Mouse (Mus musculus): ENCODE results near the gene Haus2. TPM values are rescaled to one million over a fixed set of nuclear protein-coding genes. Genes with fewer than 3 reads are reported as not detected.

The Haus2 gene
- polyA plus RNA-seq, 1 experiment = 6.8 TPM

DNA sequence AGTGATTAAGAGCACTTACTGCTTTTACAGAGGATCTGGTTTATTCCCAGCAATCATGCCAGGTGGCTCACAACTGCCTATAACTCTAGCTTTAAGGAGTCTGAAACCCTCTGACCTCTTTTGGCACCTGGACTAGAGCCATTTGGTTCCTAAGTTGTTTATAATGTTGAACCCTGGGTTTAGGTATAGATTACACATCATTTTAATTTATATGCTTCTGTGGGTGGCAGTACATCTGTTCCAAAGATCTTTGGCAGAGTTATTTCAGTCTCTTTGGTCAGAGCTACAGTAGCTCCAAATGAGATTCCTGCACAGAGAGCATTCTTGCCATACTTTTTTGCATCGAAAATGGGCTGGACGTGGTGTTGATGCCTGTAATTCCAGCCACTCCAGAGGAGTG lies 11.4 kb upstream of the Haus2 start:
- Histone ChIP-seq H3K4me3 (replicated peaks; ENCODE audit: control insufficient read depth, low read depth, low read length) (no peak overlapping the region), H3K27ac (ENCODE audit: control insufficient read depth, insufficient read depth, low read depth, low read length, poor library complexity) (no peak overlapping the region), H3K4me1 (ENCODE audit: control insufficient read depth, insufficient read depth, low read length) (no peaks in the 10 kb centered on the region)
- TF ChIP-seq POLR2A (IDR thresholded peaks at IDR 0.05; ENCODE audit: borderline replicate concordance, control insufficient read depth, low read depth, low read length) (no peak), CTCF (IDR thresholded peaks at IDR 0.05; ENCODE audit: control insufficient read depth, insufficient read depth, low read length) (no peak)
- 81% methylated on average over 2 of the region's 2 CpGs for WGBS

DNA sequence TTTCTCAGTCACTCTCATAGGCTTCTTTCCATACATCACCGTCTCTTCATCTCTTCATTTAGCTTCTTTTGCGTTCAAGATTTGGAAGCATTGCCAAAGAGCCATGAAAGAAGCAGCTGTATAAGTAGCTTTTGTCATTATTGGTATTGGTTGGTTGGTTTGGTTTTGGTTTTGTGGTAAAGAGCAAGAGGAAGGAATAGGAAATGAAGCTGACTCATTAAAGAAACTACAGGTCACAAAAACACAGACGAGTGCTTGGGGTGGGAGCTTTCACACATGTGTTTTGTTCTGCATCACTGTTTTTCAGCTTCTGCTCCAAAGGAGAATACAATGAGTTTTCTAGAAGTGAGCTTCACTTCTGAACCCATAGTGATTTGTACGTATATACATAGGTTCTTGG lies 9.7 kb upstream of the Haus2 start:
- Histone ChIP-seq H3K27ac (ENCODE audit: control insufficient read depth, insufficient read depth, low read depth, low read length, poor library complexity) (no peak overlapping the region), H3K4me3 (replicated peaks; ENCODE audit: control insufficient read depth, low read depth, low read length) (no peak overlapping the region), H3K4me1 (ENCODE audit: control insufficient read depth, insufficient read depth, low read length) (no peaks in the 10 kb centered on the region)
- WGBS = 48% methylated on average over 4 of the region's 4 CpGs
- TF ChIP-seq CTCF (IDR thresholded peaks at IDR 0.05; ENCODE audit: control insufficient read depth, insufficient read depth, low read length) = no peak

DNA sequence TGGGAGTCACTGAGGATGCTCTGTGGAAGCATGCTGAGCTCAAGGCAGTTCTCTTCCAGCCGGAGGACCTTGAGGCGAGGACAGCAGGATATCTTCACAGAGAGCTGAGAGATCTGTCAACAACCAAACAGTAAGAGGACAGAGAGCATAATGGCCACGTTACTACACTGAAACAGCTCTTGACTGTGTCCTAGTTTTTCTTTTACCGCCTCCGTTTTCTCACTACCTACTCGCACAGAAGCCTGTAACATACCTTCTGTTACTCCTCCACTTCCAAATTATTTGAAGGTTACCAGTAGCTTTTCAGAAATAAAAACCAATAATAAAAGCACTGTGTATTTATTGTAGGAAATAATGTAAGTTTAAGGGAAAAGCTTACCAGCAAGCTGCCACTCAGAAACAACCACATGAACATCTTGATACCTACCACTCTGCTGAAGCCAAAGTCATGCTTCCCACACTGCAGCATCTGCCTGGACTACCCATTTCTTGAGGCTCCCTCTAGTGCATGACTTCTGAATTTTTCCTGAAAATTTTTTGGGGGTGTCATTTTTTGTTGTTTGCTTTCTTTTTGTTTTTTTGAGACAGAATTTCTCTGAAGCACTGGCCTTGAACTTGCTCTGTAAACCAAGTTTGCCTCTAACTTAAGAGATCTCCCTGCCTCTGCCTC lies 3.0 kb upstream of the Haus2 start:
- H3K4me1 ChIP-seq (ENCODE audit: control insufficient read depth, insufficient read depth, low read length) = no peaks in the 10 kb centered on the region; the same call in 1 of the 2 replicates
- H3K27ac ChIP-seq (ENCODE audit: control insufficient read depth, insufficient read depth, low read depth, low read length, poor library complexity) = no peak overlapping the region
- TF ChIP-seq POLR2A (IDR thresholded peaks at IDR 0.05; ENCODE audit: borderline replicate concordance, control insufficient read depth, low read depth, low read length) (no peak), CTCF (IDR thresholded peaks at IDR 0.05; ENCODE audit: control insufficient read depth, insufficient read depth, low read length) (no peak)
- no peak overlapping the region for H3K4me3 ChIP-seq (replicated peaks; ENCODE audit: control insufficient read depth, low read depth, low read length)
- WGBS = 91% methylated on average over 6 of the region's 6 CpGs

DNA sequence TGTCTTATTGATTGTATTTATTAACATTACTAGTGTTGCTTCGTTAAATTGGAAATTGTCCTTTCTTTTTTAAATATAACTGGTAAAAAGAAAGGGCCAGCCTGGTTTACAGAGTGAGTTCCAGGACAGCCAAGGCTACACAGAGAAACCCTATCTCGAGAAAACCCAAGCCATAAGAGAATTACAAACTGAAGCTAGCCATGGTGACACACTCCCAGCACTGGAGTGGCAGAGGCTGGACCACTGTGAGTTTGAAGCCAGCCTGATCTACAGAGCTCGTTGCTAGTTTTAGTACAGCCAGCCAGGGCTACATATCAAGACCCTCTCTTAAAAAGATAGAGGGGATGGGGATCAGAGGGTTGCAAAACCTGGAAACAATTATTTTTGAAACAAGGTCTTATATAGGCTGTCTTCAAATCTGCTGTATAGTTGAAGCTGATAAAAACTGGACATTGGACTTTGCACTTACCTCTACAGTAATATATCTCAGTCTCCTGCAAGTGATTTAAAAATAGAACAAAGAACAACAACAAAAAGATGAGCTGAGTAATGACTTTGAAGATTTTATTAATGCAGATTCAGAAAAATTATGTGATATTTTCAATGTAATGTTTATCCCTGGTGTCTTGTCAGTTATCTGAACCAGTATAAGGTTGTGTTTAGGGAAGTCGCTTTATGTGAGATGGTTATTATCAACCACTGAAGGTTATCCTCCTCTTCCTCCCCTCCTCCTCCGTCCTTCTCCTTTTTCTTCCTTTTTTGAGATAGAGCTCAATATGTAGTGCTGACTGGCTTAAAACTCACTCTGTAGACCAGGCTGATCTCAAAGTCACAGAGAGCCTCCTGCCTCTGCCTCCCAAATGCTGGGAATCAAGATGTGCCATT lies 7.3 kb downstream of the Haus2 start:
- TF ChIP-seq POLR2A (IDR thresholded peaks at IDR 0.05; ENCODE audit: borderline replicate concordance, control insufficient read depth, low read depth, low read length) (no peak), CTCF (IDR thresholded peaks at IDR 0.05; ENCODE audit: control insufficient read depth, insufficient read depth, low read length) (no peak)
- Histone ChIP-seq H3K4me1 (ENCODE audit: control insufficient read depth, insufficient read depth, low read length) (no peaks in the 10 kb centered on the region), H3K4me3 (replicated peaks; ENCODE audit: control insufficient read depth, low read depth, low read length) (no peak overlapping the region), H3K27ac (ENCODE audit: control insufficient read depth, insufficient read depth, low read depth, low read length, poor library complexity) (no peak overlapping the region)
- WGBS = 72% methylated on average over 5 of the region's 5 CpGs

DNA sequence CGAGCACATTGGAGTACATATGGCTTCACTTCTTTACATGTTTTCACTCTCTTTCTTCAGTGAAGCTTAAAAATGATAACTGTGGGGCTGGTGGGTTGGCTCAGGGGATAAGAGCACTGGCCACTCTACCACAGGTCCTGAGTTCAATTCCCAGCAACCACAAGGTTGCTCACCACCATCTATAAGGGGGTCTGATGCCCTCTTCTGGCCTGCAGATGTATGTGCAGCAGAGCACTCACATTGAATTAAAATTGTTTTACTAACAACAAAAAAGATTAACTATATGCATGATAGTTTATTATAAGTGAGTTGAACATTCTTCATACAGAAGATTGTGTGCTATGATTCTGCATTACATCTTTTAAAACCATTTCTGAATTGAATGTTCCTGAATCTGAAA lies 10.4 kb downstream of the Haus2 start:
- no peak overlapping the region for H3K27ac ChIP-seq (ENCODE audit: control insufficient read depth, insufficient read depth, low read depth, low read length, poor library complexity)
- TF ChIP-seq CTCF (IDR thresholded peaks at IDR 0.05; ENCODE audit: control insufficient read depth, insufficient read depth, low read length) = peak; percentile 12; the same call in 1 of the 2 replicates
- no peak for TF ChIP-seq POLR2A (IDR thresholded peaks at IDR 0.05; ENCODE audit: borderline replicate concordance, control insufficient read depth, low read depth, low read length)
- 96% methylated on average over 1 of the region's 1 CpGs for WGBS
- H3K4me1 ChIP-seq (ENCODE audit: control insufficient read depth, insufficient read depth, low read length) = no peaks in the 10 kb centered on the region; the same call in 1 of the 2 replicates
- no peak overlapping the region for H3K4me3 ChIP-seq (replicated peaks; ENCODE audit: control insufficient read depth, low read depth, low read length)

DNA sequence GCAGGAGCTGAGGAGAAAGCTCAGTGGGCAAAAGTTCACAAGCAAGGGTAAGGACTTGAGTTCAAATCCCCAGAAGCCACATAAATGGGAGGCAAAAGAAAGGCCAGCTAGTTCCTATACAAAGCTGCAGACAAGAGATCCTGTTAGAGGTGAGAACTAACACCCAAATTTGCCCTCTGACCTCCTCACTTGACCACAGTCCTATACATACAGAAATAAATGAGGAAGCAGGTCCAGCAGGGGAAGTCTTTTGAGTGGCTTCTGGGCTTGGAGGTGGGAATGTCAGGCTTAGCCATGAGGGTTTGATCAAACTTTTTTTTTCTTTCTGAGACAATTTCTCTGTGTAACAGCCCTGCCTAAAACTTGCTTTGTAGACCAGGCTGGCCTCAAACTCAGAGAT lies 13.7 kb downstream of the Haus2 start:
- Histone ChIP-seq H3K4me1 (ENCODE audit: control insufficient read depth, insufficient read depth, low read length) (no peaks in the 10 kb centered on the region; the same call in 1 of the 2 replicates), H3K27ac (ENCODE audit: control insufficient read depth, insufficient read depth, low read depth, low read length, poor library complexity) (no peak overlapping the region), H3K4me3 (replicated peaks; ENCODE audit: control insufficient read depth, low read depth, low read length) (no peak overlapping the region)
- TF ChIP-seq POLR2A (IDR thresholded peaks at IDR 0.05; ENCODE audit: borderline replicate concordance, control insufficient read depth, low read depth, low read length) (no peak), CTCF (IDR thresholded peaks at IDR 0.05; ENCODE audit: control insufficient read depth, insufficient read depth, low read length) (no peak)

DNA sequence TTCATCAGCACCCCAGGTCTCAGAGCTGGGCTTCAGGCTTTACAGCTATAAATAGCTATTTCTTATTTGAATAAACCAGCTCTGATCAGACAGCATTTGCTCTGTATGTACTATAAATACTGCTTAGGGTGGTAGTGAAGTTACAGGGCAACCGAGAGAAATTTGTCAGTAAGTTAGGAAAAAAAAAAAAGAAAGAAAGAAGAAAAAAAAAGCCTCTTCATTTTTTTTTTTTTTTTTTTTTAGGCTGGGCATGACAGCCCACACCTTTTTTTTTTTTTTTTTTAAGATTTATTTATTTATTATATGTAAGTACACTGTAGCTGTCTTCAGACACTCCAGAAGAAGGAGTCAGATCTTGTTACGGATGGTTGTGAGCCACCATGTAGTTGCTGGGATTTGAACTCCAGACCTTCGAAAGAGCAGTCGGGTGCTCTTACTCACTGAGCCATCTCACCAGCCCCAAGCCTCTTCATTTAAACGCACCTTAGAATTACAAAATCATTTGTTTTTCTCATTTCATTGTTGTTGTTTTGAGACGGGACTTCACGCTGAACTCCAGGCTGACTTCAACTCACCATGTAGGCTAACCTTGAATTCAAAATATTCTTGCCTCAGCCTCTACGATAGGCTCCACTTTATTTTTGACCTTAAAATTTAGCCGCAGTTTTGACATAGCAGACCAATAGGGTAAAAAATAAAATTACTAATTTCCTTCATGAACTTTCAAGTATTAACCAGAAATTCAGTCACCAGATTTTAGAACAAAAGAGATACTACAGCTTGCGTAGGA lies 19.1 kb downstream of the Haus2 start:
- Histone ChIP-seq H3K4me3 (replicated peaks; ENCODE audit: control insufficient read depth, low read depth, low read length) (peak overlapping the region; percentile 27), H3K27ac (ENCODE audit: control insufficient read depth, insufficient read depth, low read depth, low read length, poor library complexity) (no peak overlapping the region)

More for the DNA sequence above, 19.1 kb downstream of the Haus2 start:
- H3K4me1 ChIP-seq (ENCODE audit: control insufficient read depth, insufficient read depth, low read length) = no peaks in the 10 kb centered on the region; the same call in 1 of the 2 replicates
- 18% methylated on average over 10 of the region's 10 CpGs for WGBS
- TF ChIP-seq POLR2A (IDR thresholded peaks at IDR 0.05; ENCODE audit: borderline replicate concordance, control insufficient read depth, low read depth, low read length) (no peak), CTCF (IDR thresholded peaks at IDR 0.05; ENCODE audit: control insufficient read depth, insufficient read depth, low read length) (no peak)
